Mouse (Mus musculus) C2C12 (cell line): ENCODE measurements around the gene Stra8.

Experiments used
- CTCF ChIP-seq: IDR thresholded peaks from one replicate; pipeline ENCODE4 v1.5.1; 2011; ENCODE audit not compliant: control insufficient read depth, insufficient read depth, insufficient read length
- MAX ChIP-seq: IDR thresholded peaks from one replicate; pipeline ENCODE4 v1.6.1; 2011; ENCODE audit warnings: mild to moderate bottlenecking, control low read depth
- USF1 ChIP-seq: IDR thresholded peaks from one replicate; pipeline ENCODE4 v1.6.1; 2011; ENCODE audit warnings: low read depth, mild to moderate bottlenecking, control low read depth, moderate library complexity

DNA sequence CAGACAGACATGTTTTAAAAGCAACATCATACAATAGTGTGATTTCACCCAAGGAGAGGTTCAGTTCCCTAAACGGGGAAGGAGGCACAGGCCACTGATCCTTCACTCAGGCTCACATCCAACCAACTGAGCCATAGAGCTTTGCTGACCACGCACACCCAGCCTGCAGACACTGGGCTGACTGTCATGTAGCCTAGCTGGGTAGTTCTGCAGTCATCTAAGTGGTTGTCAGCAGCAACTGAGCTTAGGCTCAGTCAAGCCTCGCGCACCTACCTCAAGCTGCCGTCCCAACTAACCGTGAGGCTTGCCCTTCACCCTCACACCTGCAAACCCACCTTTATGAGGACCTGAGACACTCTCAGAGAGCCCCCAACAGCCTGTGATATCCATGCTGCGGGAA lies 48.0 kb upstream of the Stra8 start:
- TF ChIP-seq CTCF, result no peak
- no peak for TF ChIP-seq MAX
- TF ChIP-seq USF1, result no peak
